Mouse (Mus musculus): ENCODE measurements around the gene Jun. TPM values are rescaled to one million over a fixed set of nuclear protein-coding genes. Genes with fewer than 3 reads are reported as not detected.

Jun gene
- total and polyA plus RNA-seq, 3 experiments: not detected

GRCm38 (mm10) chr4:95093615-95094014 is 41.6 kb upstream of the Jun start:
- no peaks in the 10 kb centered on the region for H3K36me3 ChIP-seq (ENCODE audit: control insufficient read depth in 1 of 2, insufficient read depth in 2 of 2, low read length in 2 of 2)
- no peak for DNase-seq (ENCODE audit: low read depth, low spot score)
- TF ChIP-seq CHD2 (IDR thresholded peaks at IDR 0.05; ENCODE audit: low read length): no peak

GRCm38 (mm10) chr4:95092516-95092915 is 40.5 kb upstream of the Jun start:
- no peak for DNase-seq (ENCODE audit: low read depth, low spot score)
- Histone ChIP-seq H3K9me3 (replicated peaks; ENCODE audit: insufficient read depth, low read length) (no peaks in the 10 kb centered on the region), H3K27me3 (ENCODE audit: control insufficient read depth in 1 of 2, insufficient read depth in 2 of 2, low read length in 2 of 2) (no peaks in the 10 kb centered on the region; a peak in 1 of 4 replicates), H3K4me3 (ENCODE audit: control insufficient read depth in 1 of 2, insufficient read depth in 1 of 2, low read depth in 2 of 2, low read length in 2 of 2) (no peak overlapping the region), H3K79me2 (ENCODE audit: control insufficient read depth, insufficient read depth, low read length, poor library complexity) (no peaks in the 10 kb centered on the region), H3K4me1 (ENCODE audit: control insufficient read depth in 1 of 2, insufficient read depth in 2 of 2, low read length in 2 of 2) (no peaks in the 10 kb centered on the region), H3K27ac (ENCODE audit: control insufficient read depth, low read depth, low read length) (no peak overlapping the region), H3K9ac (ENCODE audit: control insufficient read depth, low read depth, low read length, poor library complexity, severe bottlenecking) (no peak overlapping the region), H3K36me3 (ENCODE audit: control insufficient read depth in 1 of 2, insufficient read depth in 2 of 2, low read length in 2 of 2) (no peaks in the 10 kb centered on the region)
- no peak for TF ChIP-seq RCOR1 (IDR thresholded peaks at IDR 0.05; ENCODE audit: low read depth, low read length)
- no peak for TF ChIP-seq GABPA (IDR thresholded peaks at IDR 0.05; ENCODE audit: low read depth, low read length)
- TF ChIP-seq CHD1 (IDR thresholded peaks at IDR 0.05; ENCODE audit: low read depth, low read length): no peak
- TF ChIP-seq EP300 (IDR thresholded peaks at IDR 0.05; ENCODE audit: low read depth in 1 of 2, low read length in 2 of 2): no peak
- TF ChIP-seq USF1 (IDR thresholded peaks at IDR 0.05; ENCODE audit: low read depth, low read length): no peak
- no peak for TF ChIP-seq CTCF (IDR thresholded peaks at IDR 0.05 in 2 of 3, conservative IDR thresholded peaks at IDR 0.05 in 1 of 3; ENCODE audit: control insufficient read depth in 1 of 3, insufficient read depth in 1 of 3, low read depth in 2 of 3, low read length in 3 of 3, poor library complexity in 1 of 3, severe bottlenecking in 1 of 3)
- no peak for TF ChIP-seq ELF1 (IDR thresholded peaks at IDR 0.05; ENCODE audit: low read depth, low read length)
- TF ChIP-seq JUND (IDR thresholded peaks at IDR 0.05; ENCODE audit: low read depth, low read length): no peak
- TF ChIP-seq UBTF (IDR thresholded peaks at IDR 0.05; ENCODE audit: borderline replicate concordance, insufficient read depth, low read depth, low read length): no peak
- TF ChIP-seq GATA1 (IDR thresholded peaks at IDR 0.05; ENCODE audit: low read depth, low read length): no peak
- no peak for TF ChIP-seq E2F4 (IDR thresholded peaks at IDR 0.05; ENCODE audit: borderline replicate concordance, low read depth, low read length)
- TF ChIP-seq ETS1 (IDR thresholded peaks at IDR 0.05; ENCODE audit: low read depth, low read length): no peak
- no peak for TF ChIP-seq BHLHE40 (IDR thresholded peaks at IDR 0.05; ENCODE audit: borderline replicate concordance, low read depth, low read length)
- TF ChIP-seq TCF12 (IDR thresholded peaks at IDR 0.05; ENCODE audit: low read depth, low read length): no peak
- TF ChIP-seq MAX (IDR thresholded peaks at IDR 0.05; ENCODE audit: low read length): no peak
- TF ChIP-seq POLR2AphosphoS2 (IDR thresholded peaks at IDR 0.05; ENCODE audit: low read length): no peak
- no peak for TF ChIP-seq SIN3A (IDR thresholded peaks at IDR 0.05; ENCODE audit: low read length)
- no peak for TF ChIP-seq MYB (IDR thresholded peaks at IDR 0.05; ENCODE audit: low read depth, low read length)

More at GRCm38 (mm10) chr4:95093615-95094014, 41.6 kb upstream of the Jun start:
- Histone ChIP-seq H3K9me3 (replicated peaks; ENCODE audit: insufficient read depth, low read length) (no peaks in the 10 kb centered on the region), H3K27ac (ENCODE audit: control insufficient read depth, low read depth, low read length) (no peak overlapping the region), H3K4me1 (ENCODE audit: control insufficient read depth in 1 of 2, insufficient read depth in 2 of 2, low read length in 2 of 2) (no peaks in the 10 kb centered on the region), H3K4me3 (ENCODE audit: control insufficient read depth in 1 of 2, insufficient read depth in 1 of 2, low read depth in 2 of 2, low read length in 2 of 2) (no peak overlapping the region), H3K79me2 (ENCODE audit: control insufficient read depth, insufficient read depth, low read length, poor library complexity) (no peaks in the 10 kb centered on the region), H3K9ac (ENCODE audit: control insufficient read depth, low read depth, low read length, poor library complexity, severe bottlenecking) (no peak overlapping the region), H3K27me3 (ENCODE audit: control insufficient read depth in 1 of 2, insufficient read depth in 2 of 2, low read length in 2 of 2) (no peaks in the 10 kb centered on the region; a peak in 1 of 4 replicates)

All from MEL (cell line).